Mouse (Mus musculus) cerebellum, postnatal 36 days (tissue): Measurements from ENCODE around the gene Agpat2.

Experiments used
- DNase-seq, 2 experiments: peaks; one replicate each; pipeline ENCODE4 v3.0.0; 2021 to 2022; ENCODE audit warnings: mixed read lengths in 2 of 2

Gene Agpat2

GRCm38 (mm10) chr2:26573396-26573795 lies 30.8 kb downstream of the Agpat2 start:
- DNase-seq = no peak

GRCm38 (mm10) chr2:26571826-26572225 lies 32.4 kb downstream of the Agpat2 start:
- DNase-seq = no peak

- DNase-seq = no peak
Measured at GRCm38 (mm10) chr2:26571400-26571799, 32.8 kb downstream of the Agpat2 start.

GRCm38 (mm10) chr2:26570034-26570433 lies 34.2 kb downstream of the Agpat2 start:
- peak; percentile 25 to 31 for DNase-seq

GRCm38 (mm10) chr2:26566221-26566620 lies 38.0 kb downstream of the Agpat2 start:
- DNase-seq = peak; percentile 15 to 34

GRCm38 (mm10) chr2:26561351-26562016 lies 42.7 kb downstream of the Agpat2 start:
- no peak for DNase-seq

GRCm38 (mm10) chr2:26560506-26560905 lies 43.7 kb downstream of the Agpat2 start:
- no peak for DNase-seq

GRCm38 (mm10) chr2:26556535-26556993 lies 47.7 kb downstream of the Agpat2 start:
- no peak for DNase-seq

GRCm38 (mm10) chr2:26555076-26555475 lies 49.1 kb downstream of the Agpat2 start:
- no peak for DNase-seq

- DNase-seq = no peak
Measured at GRCm38 (mm10) chr2:26553904-26554303, 50.3 kb downstream of the Agpat2 start.

GRCm38 (mm10) chr2:26552066-26552465 lies 52.2 kb downstream of the Agpat2 start:
- DNase-seq = no peak

GRCm38 (mm10) chr2:26551446-26551845 lies 52.8 kb downstream of the Agpat2 start:
- no peak for DNase-seq

GRCm38 (mm10) chr2:26550777-26551176 lies 53.4 kb downstream of the Agpat2 start:
- DNase-seq = no peak

- DNase-seq = no peak
Measured at GRCm38 (mm10) chr2:26550205-26550604, 54.0 kb downstream of the Agpat2 start.

GRCm38 (mm10) chr2:26549801-26550200 lies 54.4 kb downstream of the Agpat2 start:
- no peak for DNase-seq

- peak in 1 of 2 experiments; percentile 21 for DNase-seq
Measured at GRCm38 (mm10) chr2:26547481-26547880, 56.7 kb downstream of the Agpat2 start.

- DNase-seq = no peak
Measured at GRCm38 (mm10) chr2:26544265-26544664, 60.0 kb downstream of the Agpat2 start.

GRCm38 (mm10) chr2:26543768-26544167 lies 60.4 kb downstream of the Agpat2 start:
- no peak for DNase-seq

- DNase-seq = no peak
Measured at GRCm38 (mm10) chr2:26543155-26543554, 61.1 kb downstream of the Agpat2 start.
